Mouse (Mus musculus) midbrain, embryonic 14.5 days (tissue): ENCODE measurements around the gene Tsnaxip1. TPM values are rescaled to one million over a fixed set of nuclear protein-coding genes. Genes with fewer than 3 reads are reported as not detected.
"Not testable (repeated sequence)": the region's sequence is repeated elsewhere in the genome, so short reads cannot be mapped to it uniquely, and the experiment has no call there.

Experiments used
- ATAC-seq: fragments of 200-750 bp; cut with Nextera tagmentation; 2 replicates; pipeline ENCODE4 v1.8.0; 2017; ENCODE audit warnings: moderate number of reproducible peaks, moderate library complexity; ENCODE audit not compliant: low FRiP score, low TSS enrichment
- DNase-seq: peaks from one replicate; pipeline ENCODE4 v3.0.0-alpha.2; 2015
- H3K27ac ChIP-seq: fragments of 300-500 bp; sonication (generic); replicated peaks from 2 replicates; pipeline ENCODE4 v1.5.1; 2014; ENCODE audit warnings: mild to moderate bottlenecking, low read depth, low read length, moderate library complexity
- H3K27me3 ChIP-seq: fragments of 300-500 bp; sonication (generic); 2 replicates; pipeline ENCODE4 v1.6.1; 2014; ENCODE audit warnings: low read length, control low read depth, mixed read lengths; ENCODE audit not compliant: control insufficient read depth, insufficient read depth
- H3K36me3 ChIP-seq: fragments of 300-500 bp; sonication (generic); 2 replicates; pipeline ENCODE4 v1.6.1; 2014; ENCODE audit warnings: low read length, control low read depth; ENCODE audit not compliant: control insufficient read depth, insufficient read depth
- H3K4me1 ChIP-seq: fragments of 300-500 bp; sonication (generic); 2 replicates; pipeline ENCODE4 v1.6.1; 2014; ENCODE audit warnings: mild to moderate bottlenecking, antibody characterized with exemption, low read length, control low read depth; ENCODE audit not compliant: control insufficient read depth, insufficient read depth
- H3K4me2 ChIP-seq: fragments of 300-500 bp; sonication (generic); 2 replicates; pipeline ENCODE4 v1.6.1; 2014; ENCODE audit warnings: mild to moderate bottlenecking, low read length, moderate library complexity
- H3K4me3 ChIP-seq: fragments of 300-500 bp; sonication (generic); replicated peaks from 2 replicates; pipeline ENCODE4 v1.5.1; 2014; ENCODE audit warnings: low read depth, low read length
- H3K9ac ChIP-seq: fragments of 300-500 bp; sonication (generic); replicated peaks from 2 replicates; pipeline ENCODE4 v1.6.1; 2014; ENCODE audit warnings: mild to moderate bottlenecking, low read length, moderate library complexity
- H3K9me3 ChIP-seq: fragments of 300-500 bp; sonication (generic); 2 replicates; pipeline ENCODE4 v1.6.1; 2016; ENCODE audit warnings: low read length, control low read depth, mixed read lengths; ENCODE audit not compliant: control insufficient read depth
- WGBS: fragments of 180-500 bp; shearing (Covaris S2); extraction: QIAGEN DNeasy Blood & Tissue Kit; methylation state at CpG from one replicate; pipeline ENCODE4 v1.1.7; 2014; 5-methylcytosine and 5-hydroxymethylcytosine counted together
- polyA plus RNA-seq: library from polyadenylated mRNA; unstranded; fragments of >200 nt; fragmentation: Nextera tagmentation; extraction: Ambion mirVana; gene quantifications from 2 replicates; pipeline ENCODE4 v1.2.1, GENCODE M21; 2014

Tsnaxip1 gene
- polyA plus RNA-seq, 1 experiment from 2014 or later, result 0.24 TPM

- H3K4me2 ChIP-seq, result peak overlapping the region; percentile 97
- H3K27ac ChIP-seq, result peak overlapping the region; percentile 52
- H3K4me3 ChIP-seq, result peak overlapping the region; percentile 98
- peaks cover 9% of the 10 kb centered on the region for H3K4me1 ChIP-seq
- no peaks in the 10 kb centered on the region for H3K9me3 ChIP-seq
- WGBS, result 13% methylated on average over 4 of the region's 4 CpGs
- H3K36me3 ChIP-seq, result peaks cover 37% of the 10 kb centered on the region
- ATAC-seq (no peak), DNase-seq (peak; percentile 5)
- H3K9ac ChIP-seq, result peak overlapping the region; percentile 84
- H3K27me3 ChIP-seq, result no peaks in the 10 kb centered on the region
Observed at GRCm38 (mm10) chr8:105826379-105826778, 1.2 kb upstream of the Tsnaxip1 start.

- not testable (repeated sequence) for H3K36me3 ChIP-seq, ATAC-seq, H3K9ac ChIP-seq, H3K4me3 ChIP-seq, DNase-seq, H3K27ac ChIP-seq, H3K4me2 ChIP-seq, H3K9me3 ChIP-seq, H3K27me3 ChIP-seq, H3K4me1 ChIP-seq
- WGBS, result 83% methylated on average over 2 of the region's 2 CpGs
Observed at GRCm38 (mm10) chr8:105833740-105834139, 6.2 kb downstream of the Tsnaxip1 start.

GRCm38 (mm10) chr8:105835318-105835717 is 7.8 kb downstream of the Tsnaxip1 start:
- H3K4me3 ChIP-seq, result no peak overlapping the region
- H3K9me3 ChIP-seq, result no peaks in the 10 kb centered on the region
- no peaks in the 10 kb centered on the region for H3K4me1 ChIP-seq
- peak; percentile 25 for DNase-seq
- H3K4me2 ChIP-seq, result no peak overlapping the region
- 30% methylated on average over 11 of the region's 11 CpGs for WGBS
- no peak for ATAC-seq
- no peak overlapping the region for H3K9ac ChIP-seq
- no peak overlapping the region for H3K27ac ChIP-seq
- no peaks in the 10 kb centered on the region for H3K36me3 ChIP-seq
- no peaks in the 10 kb centered on the region for H3K27me3 ChIP-seq

GRCm38 (mm10) chr8:105836991-105837390 is 9.5 kb downstream of the Tsnaxip1 start:
- Histone ChIP-seq H3K36me3 (0 out of 2 replicates have a peak, but pooled peaks cover 2% of the 10 kb centered on the region), H3K9me3 (no peaks in the 10 kb centered on the region), H3K4me3 (no peak overlapping the region), H3K4me2 (no peak overlapping the region), H3K27me3 (no peaks in the 10 kb centered on the region), H3K9ac (no peak overlapping the region), H3K27ac (no peak overlapping the region), H3K4me1 (no peaks in the 10 kb centered on the region)
- ATAC-seq, result no peak
- 68% methylated on average over 6 of the region's 6 CpGs for WGBS
- no peak for DNase-seq

GRCm38 (mm10) chr8:105839209-105839608 is 11.7 kb downstream of the Tsnaxip1 start:
- 93% methylated on average over 5 of the region's 5 CpGs for WGBS
- no peak for ATAC-seq
- Histone ChIP-seq H3K4me3 (no peak overlapping the region), H3K36me3 (peaks cover 13% of the 10 kb centered on the region), H3K4me1 (no peaks in the 10 kb centered on the region), H3K9me3 (no peaks in the 10 kb centered on the region), H3K4me2 (no peak overlapping the region), H3K27me3 (no peaks in the 10 kb centered on the region), H3K27ac (no peak overlapping the region), H3K9ac (no peak overlapping the region)
- DNase-seq, result no peak

- Histone ChIP-seq H3K4me1 (peaks cover 8% of the 10 kb centered on the region), H3K9me3 (no peaks in the 10 kb centered on the region), H3K36me3 (peaks cover 66% of the 10 kb centered on the region), H3K27me3 (no peaks in the 10 kb centered on the region), H3K4me3 (no peak overlapping the region), H3K27ac (no peak overlapping the region), H3K4me2 (no peak overlapping the region), H3K9ac (no peak overlapping the region)
- ATAC-seq, result no peak
- no peak for DNase-seq
- 96% methylated on average over 11 of the region's 11 CpGs for WGBS
Observed at GRCm38 (mm10) chr8:105846678-105847077, 19.1 kb downstream of the Tsnaxip1 start.

GRCm38 (mm10) chr8:105850014-105850413 is 22.5 kb downstream of the Tsnaxip1 start:
- no peak for DNase-seq
- peaks cover 8% of the 10 kb centered on the region for H3K4me1 ChIP-seq
- no peak overlapping the region for H3K9ac ChIP-seq
- ATAC-seq, result no peak
- H3K4me2 ChIP-seq, result peak overlapping the region; percentile 58; the same call in 1 of the 2 replicates
- H3K27ac ChIP-seq, result no peak overlapping the region
- H3K4me3 ChIP-seq, result no peak overlapping the region
- H3K36me3 ChIP-seq, result peaks cover 47% of the 10 kb centered on the region
- no peaks in the 10 kb centered on the region for H3K27me3 ChIP-seq
- no peaks in the 10 kb centered on the region for H3K9me3 ChIP-seq
- WGBS, result 83% methylated on average over 4 of the region's 4 CpGs

GRCm38 (mm10) chr8:105850611-105851010 is 23.1 kb downstream of the Tsnaxip1 start:
- peaks cover 9% of the 10 kb centered on the region for H3K4me1 ChIP-seq
- DNase-seq (no peak), ATAC-seq (no peak)
- no peaks in the 10 kb centered on the region for H3K9me3 ChIP-seq
- no peak overlapping the region for H3K27ac ChIP-seq
- peaks cover 41% of the 10 kb centered on the region for H3K36me3 ChIP-seq
- WGBS, result 80% methylated on average over 7 of the region's 7 CpGs
- H3K4me3 ChIP-seq, result no peak overlapping the region
- no peak overlapping the region for H3K9ac ChIP-seq
- no peaks in the 10 kb centered on the region for H3K27me3 ChIP-seq
- H3K4me2 ChIP-seq, result peak overlapping the region; percentile 58

GRCm38 (mm10) chr8:105851651-105852143 is 24.2 kb downstream of the Tsnaxip1 start:
- under 1% methylated on average over 34 of the region's 34 CpGs for WGBS
- Histone ChIP-seq H3K27ac (peak overlapping the region; percentile 80), H3K9ac (peak overlapping the region; percentile 72), H3K36me3 (peaks cover 30% of the 10 kb centered on the region), H3K4me2 (peak overlapping the region; percentile 58), H3K4me3 (peak overlapping the region; percentile 73), H3K27me3 (no peaks in the 10 kb centered on the region), H3K4me1 (peaks cover 20% of the 10 kb centered on the region), H3K9me3 (no peaks in the 10 kb centered on the region)
- ATAC-seq, result peak; percentile 86
- peak; percentile 97 for DNase-seq
